Mouse (Mus musculus) forebrain, embryonic 12.5 days (tissue): ENCODE measurements around the gene Gtf2f2. TPM values are rescaled to one million over a fixed set of nuclear protein-coding genes. Genes with fewer than 3 reads are reported as not detected.

Experiments
- ATAC-seq: fragments of 200-750 bp; cut with Nextera tagmentation; 2 replicates; pipeline ENCODE4 v1.8.0; 2017; ENCODE audit warnings: moderate TSS enrichment; ENCODE audit not compliant: low FRiP score
- H3K27ac ChIP-seq: fragments of 300-500 bp; sonication (generic); 2 replicates; pipeline ENCODE4 v1.5.1; 2016; ENCODE audit warnings: mild to moderate bottlenecking
- H3K27me3 ChIP-seq: fragments of 300-500 bp; sonication (generic); 2 replicates; pipeline ENCODE4 v1.6.1; 2016; ENCODE audit warnings: mild to moderate bottlenecking
- H3K36me3 ChIP-seq: fragments of 300-500 bp; sonication (generic); replicated peaks from 2 replicates; pipeline ENCODE4 v1.6.1; 2016; ENCODE audit warnings: mild to moderate bottlenecking
- H3K4me1 ChIP-seq: fragments of 300-500 bp; sonication (generic); 2 replicates; pipeline ENCODE4 v1.6.1; 2016
- H3K4me2 ChIP-seq: fragments of 300-500 bp; sonication (generic); 2 replicates; pipeline ENCODE4 v1.6.1; 2016; ENCODE audit warnings: mild to moderate bottlenecking, moderate library complexity
- H3K4me3 ChIP-seq: fragments of 300-500 bp; sonication (generic); replicated peaks from 2 replicates; pipeline ENCODE4 v1.5.1; 2016; ENCODE audit warnings: mild to moderate bottlenecking
- H3K9ac ChIP-seq: fragments of 300-500 bp; sonication (generic); 2 replicates; pipeline ENCODE4 v1.6.1; 2016; ENCODE audit warnings: mild to moderate bottlenecking
- H3K9me3 ChIP-seq: fragments of 300-500 bp; sonication (generic); 2 replicates; pipeline ENCODE4 v1.6.1; 2016
- WGBS: fragments of 180-500 bp; shearing (Covaris S2); methylation state at CpG from one replicate; pipeline ENCODE4 v1.1.7; 2016; 5-methylcytosine and 5-hydroxymethylcytosine counted together
- polyA plus RNA-seq: library from polyadenylated mRNA; unstranded; fragments of >200 nt; fragmentation: Nextera tagmentation; extraction: Ambion mirVana; gene quantifications from 2 replicates; pipeline ENCODE4 v1.2.1, GENCODE M21; 2016

The Gtf2f2 gene
- polyA plus RNA-seq, 1 experiment from 2014 or later: 49.7 TPM

GRCm38 (mm10) chr14:75902013-75902412, 108.7 kb downstream of the Gtf2f2 start:
- 82% methylated on average over 2 of the region's 2 CpGs for WGBS
- H3K27ac ChIP-seq: 0 out of 2 replicates have a peak overlapping the region, but pooled peaks have one; percentile 31
- peaks cover 17% of the 10 kb centered on the region for H3K4me1 ChIP-seq
- no peak overlapping the region for H3K4me3 ChIP-seq
- H3K36me3 ChIP-seq: peaks cover 23% of the 10 kb centered on the region
- H3K27me3 ChIP-seq: no peaks in the 10 kb centered on the region
- ATAC-seq: no peak
- H3K9me3 ChIP-seq: no peaks in the 10 kb centered on the region
- H3K4me2 ChIP-seq: no peak overlapping the region
- H3K9ac ChIP-seq: no peak overlapping the region

GRCm38 (mm10) chr14:75900793-75901499, 109.7 kb downstream of the Gtf2f2 start:
- Histone ChIP-seq H3K9ac (no peak overlapping the region), H3K9me3 (no peaks in the 10 kb centered on the region), H3K27ac (peak overlapping the region; percentile 88), H3K4me2 (no peak overlapping the region), H3K4me3 (no peak overlapping the region), H3K4me1 (peaks cover 17% of the 10 kb centered on the region), H3K36me3 (peaks cover 27% of the 10 kb centered on the region), H3K27me3 (no peaks in the 10 kb centered on the region)
- WGBS: 45% methylated on average over 5 of the region's 5 CpGs
- ATAC-seq: peak; percentile 53; the same call in 1 of the 2 replicates

GRCm38 (mm10) chr14:75899566-75899965, 111.1 kb downstream of the Gtf2f2 start:
- H3K27me3 ChIP-seq: no peaks in the 10 kb centered on the region
- H3K36me3 ChIP-seq: peaks cover 22% of the 10 kb centered on the region
- WGBS: 22% methylated on average over 4 of the region's 4 CpGs
- H3K27ac ChIP-seq: no peak overlapping the region
- no peak overlapping the region for H3K9ac ChIP-seq
- peaks cover 17% of the 10 kb centered on the region for H3K4me1 ChIP-seq
- no peaks in the 10 kb centered on the region for H3K9me3 ChIP-seq
- H3K4me2 ChIP-seq: no peak overlapping the region
- peak; percentile 81; the same call in 1 of the 2 replicates for ATAC-seq
- no peak overlapping the region for H3K4me3 ChIP-seq

- ATAC-seq: no peak
- Histone ChIP-seq H3K36me3 (peaks cover 18% of the 10 kb centered on the region), H3K27ac (no peak overlapping the region), H3K9ac (no peak overlapping the region), H3K4me3 (no peak overlapping the region), H3K4me2 (no peak overlapping the region), H3K27me3 (no peaks in the 10 kb centered on the region), H3K9me3 (no peaks in the 10 kb centered on the region), H3K4me1 (no peaks in the 10 kb centered on the region)
- WGBS: 83% methylated on average over 9 of the region's 9 CpGs
These were observed 118.5 kb downstream of the Gtf2f2 start for GRCm38 (mm10) chr14:75892118-75892517.

- no peak overlapping the region for H3K9ac ChIP-seq
- H3K27ac ChIP-seq: no peak overlapping the region
- peaks cover 18% of the 10 kb centered on the region for H3K4me1 ChIP-seq
- WGBS: 83% methylated on average over 5 of the region's 5 CpGs
- H3K9me3 ChIP-seq: no peaks in the 10 kb centered on the region
- no peak overlapping the region for H3K4me2 ChIP-seq
- no peaks in the 10 kb centered on the region for H3K27me3 ChIP-seq
- no peaks in the 10 kb centered on the region for H3K36me3 ChIP-seq
- H3K4me3 ChIP-seq: no peak overlapping the region
- ATAC-seq: no peak
These were observed 126.8 kb downstream of the Gtf2f2 start for GRCm38 (mm10) chr14:75883873-75884272.

GRCm38 (mm10) chr14:75883330-75883729, 127.3 kb downstream of the Gtf2f2 start:
- Histone ChIP-seq H3K4me1 (peaks cover 23% of the 10 kb centered on the region), H3K9me3 (no peaks in the 10 kb centered on the region), H3K9ac (no peak overlapping the region), H3K36me3 (no peaks in the 10 kb centered on the region), H3K27ac (no peak overlapping the region), H3K4me3 (no peak overlapping the region), H3K27me3 (no peaks in the 10 kb centered on the region), H3K4me2 (no peak overlapping the region)
- no peak for ATAC-seq
- 71% methylated on average over 5 of the region's 5 CpGs for WGBS

GRCm38 (mm10) chr14:75881856-75882255, 128.8 kb downstream of the Gtf2f2 start:
- Histone ChIP-seq H3K4me2 (no peak overlapping the region), H3K4me1 (peaks cover 23% of the 10 kb centered on the region), H3K36me3 (no peaks in the 10 kb centered on the region), H3K27ac (no peak overlapping the region), H3K9me3 (no peaks in the 10 kb centered on the region), H3K9ac (no peak overlapping the region), H3K4me3 (no peak overlapping the region), H3K27me3 (no peaks in the 10 kb centered on the region)
- WGBS: 36% methylated on average over 4 of the region's 4 CpGs
- ATAC-seq: no peak

- no peak overlapping the region for H3K4me3 ChIP-seq
- peak; percentile 56 for ATAC-seq
- no peaks in the 10 kb centered on the region for H3K27me3 ChIP-seq
- H3K9me3 ChIP-seq: no peaks in the 10 kb centered on the region
- no peak overlapping the region for H3K9ac ChIP-seq
- H3K36me3 ChIP-seq: no peaks in the 10 kb centered on the region
- 0 out of 2 replicates have a peak overlapping the region, but pooled peaks have one; percentile 21 for H3K4me2 ChIP-seq
- H3K4me1 ChIP-seq: peaks cover 32% of the 10 kb centered on the region
- 18% methylated on average over 8 of the region's 8 CpGs for WGBS
- H3K27ac ChIP-seq: no peak overlapping the region
These were observed 131.7 kb downstream of the Gtf2f2 start for GRCm38 (mm10) chr14:75878980-75879379.

- H3K4me1 ChIP-seq: peaks cover 25% of the 10 kb centered on the region
- no peak for ATAC-seq
- H3K27ac ChIP-seq: no peak overlapping the region
- no peaks in the 10 kb centered on the region for H3K36me3 ChIP-seq
- no peak overlapping the region for H3K4me2 ChIP-seq
- no peak overlapping the region for H3K9ac ChIP-seq
- no peaks in the 10 kb centered on the region for H3K27me3 ChIP-seq
- no peaks in the 10 kb centered on the region for H3K9me3 ChIP-seq
- no peak overlapping the region for H3K4me3 ChIP-seq
- 55% methylated on average over 3 of the region's 3 CpGs for WGBS
These were observed 133.4 kb downstream of the Gtf2f2 start for GRCm38 (mm10) chr14:75877297-75877696.

- ATAC-seq: peak; percentile 62
- Histone ChIP-seq H3K27ac (peak overlapping the region; percentile 50; the same call in 1 of the 2 replicates), H3K36me3 (no peaks in the 10 kb centered on the region)
These were observed 134.2 kb downstream of the Gtf2f2 start for GRCm38 (mm10) chr14:75876320-75877043.

GRCm38 (mm10) chr14:75873612-75874011, 137.1 kb downstream of the Gtf2f2 start:
- Histone ChIP-seq H3K9ac (no peak overlapping the region), H3K9me3 (no peaks in the 10 kb centered on the region), H3K4me1 (peaks cover 17% of the 10 kb centered on the region), H3K36me3 (no peaks in the 10 kb centered on the region), H3K27me3 (no peaks in the 10 kb centered on the region), H3K4me2 (no peak overlapping the region), H3K4me3 (no peak overlapping the region), H3K27ac (no peak overlapping the region)
- 94% methylated on average over 9 of the region's 9 CpGs for WGBS
- ATAC-seq: no peak

More at GRCm38 (mm10) chr14:75876320-75877043, 134.2 kb downstream of the Gtf2f2 start:
- Histone ChIP-seq H3K4me2 (peak overlapping the region; percentile 46), H3K4me1 (peaks cover 16% of the 10 kb centered on the region), H3K9ac (no peak overlapping the region), H3K4me3 (no peak overlapping the region), H3K27me3 (no peaks in the 10 kb centered on the region), H3K9me3 (no peaks in the 10 kb centered on the region)
- 10% methylated on average over 21 of the region's 21 CpGs for WGBS

- Histone ChIP-seq H3K27me3 (no peaks in the 10 kb centered on the region), H3K4me1 (peaks cover 13% of the 10 kb centered on the region), H3K9me3 (no peaks in the 10 kb centered on the region), H3K4me3 (no peak overlapping the region), H3K36me3 (no peaks in the 10 kb centered on the region), H3K27ac (no peak overlapping the region), H3K4me2 (no peak overlapping the region), H3K9ac (no peak overlapping the region)
- 80% methylated on average over 4 of the region's 4 CpGs for WGBS
- no peak for ATAC-seq
These were observed 138.9 kb downstream of the Gtf2f2 start for GRCm38 (mm10) chr14:75871750-75872149.
